Mouse (Mus musculus): ENCODE measurements around the gene Rad51d. TPM values are rescaled to one million over a fixed set of nuclear protein-coding genes. Genes with fewer than 3 reads are reported as not detected.

Rad51d gene
- polyA plus RNA-seq, 1 experiment from 2014 or later, result 6.8 TPM

GRCm38 (mm10) chr11:82867956-82868355 lies 22.5 kb downstream of the Rad51d start:
- H3K4me3 ChIP-seq (replicated peaks), result peak overlapping the region; percentile 99; the same call in 1 of the 2 replicates
- peak overlapping the region; percentile 70 for H3K4me2 ChIP-seq
- no peaks in the 10 kb centered on the region for H3K36me3 ChIP-seq
- WGBS (ENCODE audit: insufficient replicate concordance), result 32% methylated on average over 5 of the region's 5 CpGs
- no peaks in the 10 kb centered on the region for H3K27me3 ChIP-seq
- no peaks in the 10 kb centered on the region for H3K9me3 ChIP-seq (replicated peaks)
- DNase-seq, result no peak
- peak overlapping the region; percentile 77 for H3K27ac ChIP-seq
- H3K4me1 ChIP-seq (replicated peaks), result peaks cover 70% of the 10 kb centered on the region
- no peak for ATAC-seq (ENCODE audit: low read depth)
- H3K9ac ChIP-seq, result peak overlapping the region; percentile 96; the same call in 1 of the 2 replicates

- no peaks in the 10 kb centered on the region for H3K27me3 ChIP-seq
- H3K4me2 ChIP-seq, result peak overlapping the region; percentile 70
- no peaks in the 10 kb centered on the region for H3K36me3 ChIP-seq
- no peaks in the 10 kb centered on the region for H3K9me3 ChIP-seq (replicated peaks)
- peak overlapping the region; percentile 77 for H3K27ac ChIP-seq
- peaks cover 79% of the 10 kb centered on the region for H3K4me1 ChIP-seq (replicated peaks)
- H3K9ac ChIP-seq, result peak overlapping the region; percentile 96
- peak; percentile 24 for DNase-seq
- ATAC-seq (ENCODE audit: low read depth), result no peak
- whole genome bisulfite sequencing (ENCODE audit: insufficient replicate concordance), result 24% methylated on average over 7 of the region's 7 CpGs
- H3K4me3 ChIP-seq (replicated peaks), result peak overlapping the region; percentile 20
These were observed 23.4 kb downstream of the Rad51d start for GRCm38 (mm10) chr11:82866850-82867564.

- Histone ChIP-seq H3K4me2 (peak overlapping the region; percentile 70), H3K27ac (peak overlapping the region; percentile 54), H3K4me1 (replicated peaks) (peaks cover 87% of the 10 kb centered on the region), H3K9me3 (replicated peaks) (no peaks in the 10 kb centered on the region), H3K27me3 (no peaks in the 10 kb centered on the region), H3K4me3 (replicated peaks) (no peak overlapping the region; the same call in 1 of the 2 replicates), H3K36me3 (no peaks in the 10 kb centered on the region), H3K9ac (peak overlapping the region; percentile 49; the same call in 1 of the 2 replicates)
- WGBS (ENCODE audit: insufficient replicate concordance), result 65% methylated on average over 10 of the region's 10 CpGs
- ATAC-seq (ENCODE audit: low read depth) (no peak), DNase-seq (no peak)
These were observed 24.5 kb downstream of the Rad51d start for GRCm38 (mm10) chr11:82865957-82866356.

- H3K9ac ChIP-seq, result peak overlapping the region; percentile 23; the same call in 1 of the 2 replicates
- ATAC-seq (ENCODE audit: low read depth), result peak; percentile 65; the same call in 1 of the 2 replicates
- H3K27me3 ChIP-seq, result no peaks in the 10 kb centered on the region
- DNase-seq, result no peak
- H3K4me1 ChIP-seq (replicated peaks), result peaks cover 83% of the 10 kb centered on the region
- 54% methylated on average over 4 of the region's 4 CpGs for WGBS (ENCODE audit: insufficient replicate concordance)
- H3K27ac ChIP-seq, result peak overlapping the region; percentile 82
- no peaks in the 10 kb centered on the region for H3K9me3 ChIP-seq (replicated peaks)
- H3K36me3 ChIP-seq, result 0 out of 2 replicates have a peak, but pooled peaks cover 5% of the 10 kb centered on the region
- peak overlapping the region; percentile 17 for H3K4me2 ChIP-seq
- no peak overlapping the region for H3K4me3 ChIP-seq (replicated peaks)
These were observed 26.9 kb downstream of the Rad51d start for GRCm38 (mm10) chr11:82863488-82863931.

- 0 out of 2 replicates have a peak overlapping the region, but pooled peaks have one; percentile 49 for H3K9ac ChIP-seq
- H3K36me3 ChIP-seq, result 0 out of 2 replicates have a peak, but pooled peaks cover 5% of the 10 kb centered on the region
- ATAC-seq (ENCODE audit: low read depth), result no peak
- H3K9me3 ChIP-seq (replicated peaks), result no peaks in the 10 kb centered on the region
- 81% methylated on average over 2 of the region's 2 CpGs for WGBS (ENCODE audit: insufficient replicate concordance)
- no peaks in the 10 kb centered on the region for H3K27me3 ChIP-seq
- peaks cover 81% of the 10 kb centered on the region for H3K4me1 ChIP-seq (replicated peaks)
- H3K4me2 ChIP-seq, result no peak overlapping the region
- DNase-seq, result no peak
- H3K27ac ChIP-seq, result peak overlapping the region; percentile 82
- H3K4me3 ChIP-seq (replicated peaks), result no peak overlapping the region
These were observed 27.4 kb downstream of the Rad51d start for GRCm38 (mm10) chr11:82863059-82863458.

- peak overlapping the region; percentile 49; the same call in 1 of the 2 replicates for H3K9ac ChIP-seq
- no peak overlapping the region for H3K4me3 ChIP-seq (replicated peaks)
- ATAC-seq (ENCODE audit: low read depth) (peak; percentile 71), DNase-seq (no peak)
- H3K4me2 ChIP-seq, result peak overlapping the region; percentile 39
- H3K9me3 ChIP-seq (replicated peaks), result no peaks in the 10 kb centered on the region
- H3K36me3 ChIP-seq, result 0 out of 2 replicates have a peak, but pooled peaks cover 5% of the 10 kb centered on the region
- 22% methylated on average over 9 of the region's 9 CpGs for WGBS (ENCODE audit: insufficient replicate concordance)
- no peaks in the 10 kb centered on the region for H3K27me3 ChIP-seq
- peak overlapping the region; percentile 82 for H3K27ac ChIP-seq
- H3K4me1 ChIP-seq (replicated peaks), result peaks cover 81% of the 10 kb centered on the region
These were observed 27.8 kb downstream of the Rad51d start for GRCm38 (mm10) chr11:82862638-82863037.

- H3K9ac ChIP-seq, result no peak overlapping the region
- WGBS (ENCODE audit: insufficient replicate concordance), result 80% methylated on average over 8 of the region's 8 CpGs
- no peak overlapping the region for H3K27ac ChIP-seq
- no peaks in the 10 kb centered on the region for H3K27me3 ChIP-seq
- DNase-seq (no peak), ATAC-seq (ENCODE audit: low read depth) (no peak)
- H3K9me3 ChIP-seq (replicated peaks), result no peaks in the 10 kb centered on the region
- H3K4me2 ChIP-seq, result no peak overlapping the region
- no peak overlapping the region for H3K4me3 ChIP-seq (replicated peaks)
- H3K36me3 ChIP-seq, result 0 out of 2 replicates have a peak, but pooled peaks cover 5% of the 10 kb centered on the region
- H3K4me1 ChIP-seq (replicated peaks), result peaks cover 80% of the 10 kb centered on the region
These were observed 28.9 kb downstream of the Rad51d start for GRCm38 (mm10) chr11:82861558-82861957.

- Histone ChIP-seq H3K4me1 (replicated peaks) (peaks cover 80% of the 10 kb centered on the region), H3K9ac (no peak overlapping the region), H3K9me3 (replicated peaks) (no peaks in the 10 kb centered on the region), H3K36me3 (0 out of 2 replicates have a peak, but pooled peaks cover 5% of the 10 kb centered on the region), H3K4me2 (no peak overlapping the region), H3K27ac (no peak overlapping the region), H3K27me3 (no peaks in the 10 kb centered on the region), H3K4me3 (replicated peaks) (no peak overlapping the region)
- WGBS (ENCODE audit: insufficient replicate concordance), result 77% methylated on average over 6 of the region's 6 CpGs
- DNase-seq, result no peak
- no peak for ATAC-seq (ENCODE audit: low read depth)
These were observed 29.7 kb downstream of the Rad51d start for GRCm38 (mm10) chr11:82860759-82861158.

GRCm38 (mm10) chr11:82857307-82857848 lies 33.0 kb downstream of the Rad51d start:
- H3K36me3 ChIP-seq, result 0 out of 2 replicates have a peak, but pooled peaks cover 10% of the 10 kb centered on the region
- H3K4me2 ChIP-seq, result no peak overlapping the region
- no peaks in the 10 kb centered on the region for H3K9me3 ChIP-seq (replicated peaks)
- WGBS (ENCODE audit: insufficient replicate concordance), result 71% methylated on average over 13 of the region's 13 CpGs
- no peaks in the 10 kb centered on the region for H3K27me3 ChIP-seq
- H3K4me1 ChIP-seq (replicated peaks), result peaks cover 82% of the 10 kb centered on the region
- H3K4me3 ChIP-seq (replicated peaks), result no peak overlapping the region
- H3K27ac ChIP-seq, result peak overlapping the region; percentile 82
- ATAC-seq (ENCODE audit: low read depth) (no peak), DNase-seq (no peak)
- no peak overlapping the region for H3K9ac ChIP-seq

- Histone ChIP-seq H3K4me3 (replicated peaks) (no peak overlapping the region), H3K4me2 (no peak overlapping the region), H3K27me3 (no peaks in the 10 kb centered on the region), H3K9ac (no peak overlapping the region), H3K27ac (peak overlapping the region; percentile 82), H3K4me1 (replicated peaks) (peaks cover 82% of the 10 kb centered on the region), H3K9me3 (replicated peaks) (no peaks in the 10 kb centered on the region), H3K36me3 (0 out of 2 replicates have a peak, but pooled peaks cover 10% of the 10 kb centered on the region)
- DNase-seq (no peak), ATAC-seq (ENCODE audit: low read depth) (no peak)
- 77% methylated on average over 10 of the region's 10 CpGs for WGBS (ENCODE audit: insufficient replicate concordance)
These were observed 34.4 kb downstream of the Rad51d start for GRCm38 (mm10) chr11:82856032-82856431.

DNA sequence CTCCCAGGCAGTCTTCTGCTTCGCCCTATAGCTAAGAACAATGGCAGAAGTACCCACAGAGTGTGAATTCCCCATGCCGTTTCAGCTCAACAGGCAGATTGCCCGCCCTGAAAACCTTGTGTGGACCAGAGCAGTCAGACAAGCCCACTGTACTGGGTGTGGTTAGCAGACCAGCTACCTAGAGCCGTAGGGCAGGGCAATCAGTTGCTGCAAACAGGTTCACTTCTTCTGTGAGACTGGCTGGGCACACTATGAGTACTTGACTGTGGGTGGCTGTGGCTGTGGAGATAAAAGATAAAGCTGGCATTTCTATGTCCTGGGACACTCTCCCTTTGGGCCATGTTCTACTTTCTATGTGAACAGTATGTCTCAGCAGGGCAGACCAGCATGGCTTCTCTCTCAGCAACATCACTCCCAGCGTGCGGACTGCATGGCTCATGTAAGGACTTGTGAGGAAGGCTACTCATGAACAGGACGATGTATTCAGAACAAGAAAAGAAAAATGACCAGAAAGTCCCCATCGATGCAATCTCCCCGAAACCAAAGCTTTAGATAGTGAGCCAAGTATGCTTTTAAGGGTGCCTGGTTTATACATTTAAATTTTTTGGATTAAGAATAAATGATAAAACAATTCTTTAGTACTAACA lies 35.0 kb downstream of the Rad51d start:
- peak overlapping the region; percentile 82 for H3K27ac ChIP-seq
- no peaks in the 10 kb centered on the region for H3K27me3 ChIP-seq
- H3K9me3 ChIP-seq (replicated peaks), result no peaks in the 10 kb centered on the region
- peak; percentile 96 for ATAC-seq (ENCODE audit: low read depth)
- peak overlapping the region; percentile 63 for H3K9ac ChIP-seq
- 0 out of 2 replicates have a peak, but pooled peaks cover 8% of the 10 kb centered on the region for H3K36me3 ChIP-seq
- peak; percentile 64 for DNase-seq
- H3K4me3 ChIP-seq (replicated peaks), result peak overlapping the region; percentile 15
- peak overlapping the region; percentile 53 for H3K4me2 ChIP-seq
- H3K4me1 ChIP-seq (replicated peaks), result peaks cover 84% of the 10 kb centered on the region
- WGBS (ENCODE audit: insufficient replicate concordance), result 58% methylated on average over 9 of the region's 9 CpGs
